Comparison of ENCODE assay signal across 13 mouse cellular contexts in genomic region chr4:153129345-153129744, GRCm38 (mm10).
DNase-seq lines count a peak whose midpoint lies in the region; ATAC-seq lines count a peak whose summit lies in the region.
"Had no signal": no experiment of that assay in that cellular context is flagged by ENCODE, and none has a peak within 500 bp of the region (broad histone marks: within the 10 kb centered on the region; RNA-seq: fewer than 3 reads in every experiment).

No protein-coding gene starts in this region.

- no peak overlapping the region for H3K27ac ChIP-seq in kidney, embryonic 16.5 days (ENCODE audit: low read length)
- H3K27ac ChIP-seq: kidney, postnatal 0 days had no signal

- H3K9ac ChIP-seq in kidney, embryonic 16.5 days (replicated peaks; ENCODE audit: low read length), result no peak overlapping the region

- ATAC-seq in kidney, embryonic 16.5 days (ENCODE audit: low FRiP score, low TSS enrichment), result no peak
- ATAC-seq: lung, postnatal 0 days had no signal

- WGBS in kidney, embryonic 16.5 days, result 88% methylated on average over 2 of the region's 2 CpGs

- no peaks in the 10 kb centered on the region for H3K36me3 ChIP-seq in kidney, embryonic 16.5 days (ENCODE audit: insufficient read depth, low read length)

- DNase-seq in cerebellum, adult 8-10 months, result peak; percentile 36
- peak; percentile 3 to 56 for DNase-seq in frontal cortex, adult 2 months (ENCODE audit: extremely low spot score in 1 of 2, low spot score in 1 of 2)
- peak; percentile 32 to 38 for DNase-seq in layer of hippocampus, postnatal 36 days
- DNase-seq in right cerebral cortex, postnatal 25 days, result peak; percentile 46
- DNase-seq in heart, adult 9 months (ENCODE audit: low spot score in 2 of 2), result no peak
- no peak for DNase-seq in spleen, adult 12 weeks (ENCODE audit: low spot score)
- DNase-seq: embryo, embryonic 11 days; liver; thymus, postnatal 25 days had no signal

- 0 out of 2 replicates have a peak, but pooled peaks cover 6% of the 10 kb centered on the region for H3K4me1 ChIP-seq in kidney, embryonic 16.5 days (ENCODE audit: insufficient read depth, low read length)

- H3K4me3 ChIP-seq in kidney, embryonic 16.5 days (ENCODE audit: low read length), result no peak overlapping the region

- no peaks in the 10 kb centered on the region for H3K27me3 ChIP-seq in kidney, embryonic 16.5 days (ENCODE audit: insufficient read depth, low read length)

- H3K4me2 ChIP-seq in kidney, embryonic 16.5 days (replicated peaks; ENCODE audit: low read depth, low read length), result no peak overlapping the region
- H3K4me2 ChIP-seq: midbrain, embryonic 11.5 days had no signal

- peaks cover 14% of the 10 kb centered on the region for H3K9me3 ChIP-seq in kidney, embryonic 16.5 days (ENCODE audit: low read length)

Comparison
In these comparisons a context has a peak if more than half of its experiments do, and no peak if none do; other contexts are left out.
1. DNase-seq: peak in cerebellum, adult 8-10 months (single experiment), frontal cortex, adult 2 months (2 of 2), layer of hippocampus, postnatal 36 days (2 of 2) and right cerebral cortex, postnatal 25 days (single experiment); none in heart, adult 9 months (0 of 2) and spleen, adult 12 weeks (single experiment).